Mouse (Mus musculus) liver (tissue): Measurements from ENCODE around the gene Bcl10.

ENCODE experiments used
- DNase-seq: peaks from one replicate; pipeline ENCODE4 v3.0.0-alpha.2; 2020; ENCODE audit warnings: mixed read lengths

Gene Bcl10

GRCm38 (mm10) chr3:145916374-145916773 lies 6.2 kb upstream of the Bcl10 start:
- DNase-seq = no peak

GRCm38 (mm10) chr3:145916826-145917225 lies 5.8 kb upstream of the Bcl10 start:
- no peak for DNase-seq

GRCm38 (mm10) chr3:145922971-145923370 lies 367 bp downstream of the Bcl10 start:
- DNase-seq = no peak

- peak; percentile 100 for DNase-seq
Observed at GRCm38 (mm10) chr3:145923874-145924577, 1.4 kb downstream of the Bcl10 start.

GRCm38 (mm10) chr3:145924649-145925337 lies 2.2 kb downstream of the Bcl10 start:
- DNase-seq = peak; percentile 63

GRCm38 (mm10) chr3:145925506-145925905 lies 2.9 kb downstream of the Bcl10 start:
- no peak for DNase-seq

- no peak for DNase-seq
Observed at GRCm38 (mm10) chr3:145929525-145930400, 7.2 kb downstream of the Bcl10 start.

GRCm38 (mm10) chr3:145933845-145934244 lies 11.2 kb downstream of the Bcl10 start:
- DNase-seq = no peak

- peak; percentile 96 for DNase-seq
Observed at GRCm38 (mm10) chr3:145937505-145938404, 15.2 kb downstream of the Bcl10 start, which contains the start of gene 2410004B18Rik. TSS of gene 2410004B18Rik (plus strand) at chr3:145938014.

GRCm38 (mm10) chr3:145938405-145939349 lies 16.1 kb downstream of the Bcl10 start:
- peak; percentile 27 for DNase-seq

GRCm38 (mm10) chr3:145939402-145939801 lies 16.8 kb downstream of the Bcl10 start:
- peak; percentile 46 for DNase-seq

GRCm38 (mm10) chr3:145939971-145940370 lies 17.4 kb downstream of the Bcl10 start:
- DNase-seq = no peak

GRCm38 (mm10) chr3:145941971-145942370 lies 19.4 kb downstream of the Bcl10 start:
- DNase-seq = peak; percentile 77

GRCm38 (mm10) chr3:145944348-145944747 lies 21.7 kb downstream of the Bcl10 start:
- no peak for DNase-seq

- DNase-seq = no peak
Observed at GRCm38 (mm10) chr3:145945904-145946303, 23.3 kb downstream of the Bcl10 start.

- DNase-seq = no peak
Observed at GRCm38 (mm10) chr3:145946654-145947053, 24.1 kb downstream of the Bcl10 start.

GRCm38 (mm10) chr3:145947539-145948204 lies 25.1 kb downstream of the Bcl10 start:
- DNase-seq = no peak

GRCm38 (mm10) chr3:145950034-145950814 lies 27.6 kb downstream of the Bcl10 start:
- peak; percentile 56 for DNase-seq

- DNase-seq = no peak
Observed at GRCm38 (mm10) chr3:145950815-145951130, 28.2 kb downstream of the Bcl10 start.
